ENCODE assay signal across 9 mouse cellular contexts in genomic region chr19:38055798-38056197, GRCm38 (mm10). TPM values are rescaled to one million over a fixed set of nuclear protein-coding genes. Genes with fewer than 3 reads are reported as not detected.
A peak's percentile ranks its signal among the peaks of the same experiment; 100 is the strongest.
DNase-seq lines count a peak whose midpoint lies in the region; ATAC-seq lines count a peak whose summit lies in the region.
"Had no signal": no experiment of that assay in that cellular context is flagged by ENCODE, and none has a peak within 500 bp of the region (broad histone marks: within the 10 kb centered on the region; RNA-seq: fewer than 3 reads in every experiment).

No protein-coding gene starts in this region.

- H3K27me3 ChIP-seq in lung, embryonic 15.5 days = no peaks in the 10 kb centered on the region
- no peaks in the 10 kb centered on the region for H3K27me3 ChIP-seq in embryonic facial prominence, embryonic 15.5 days
- no peaks in the 10 kb centered on the region for H3K27me3 ChIP-seq in limb, embryonic 12.5 days
- H3K27me3 ChIP-seq in stomach, embryonic 15.5 days (replicated peaks) = no peaks in the 10 kb centered on the region

- peaks cover 23% of the 10 kb centered on the region for H3K4me1 ChIP-seq in lung, embryonic 15.5 days
- H3K4me1 ChIP-seq in embryonic facial prominence, embryonic 15.5 days = peaks cover 25% of the 10 kb centered on the region
- H3K4me1 ChIP-seq in limb, embryonic 12.5 days (replicated peaks) = peaks cover 23% of the 10 kb centered on the region
- H3K4me1 ChIP-seq in stomach, embryonic 15.5 days = peaks cover 10% of the 10 kb centered on the region; the same call in 1 of the 2 replicates

- no peaks in the 10 kb centered on the region for H3K9me3 ChIP-seq in lung, embryonic 15.5 days
- H3K9me3 ChIP-seq in embryonic facial prominence, embryonic 15.5 days (replicated peaks) = no peaks in the 10 kb centered on the region
- H3K9me3 ChIP-seq in limb, embryonic 12.5 days = no peaks in the 10 kb centered on the region
- no peaks in the 10 kb centered on the region for H3K9me3 ChIP-seq in stomach, embryonic 15.5 days

- 8% methylated on average over 6 of the region's 6 CpGs for WGBS in lung, embryonic 15.5 days
- 10% methylated on average over 6 of the region's 6 CpGs for WGBS in embryonic facial prominence, embryonic 15.5 days
- WGBS in limb, embryonic 12.5 days = 19% methylated on average over 6 of the region's 6 CpGs
- WGBS in stomach, embryonic 15.5 days = 10% methylated on average over 6 of the region's 6 CpGs

- no peak for ATAC-seq in lung, embryonic 15.5 days (ENCODE audit: borderline replicate concordance, extremely low read depth, low FRiP score, low TSS enrichment)
- ATAC-seq in embryonic facial prominence, embryonic 15.5 days (ENCODE audit: insufficient number of reproducible peaks, low FRiP score, low TSS enrichment, low read depth) = no peak
- ATAC-seq in limb, embryonic 12.5 days (ENCODE audit: insufficient number of reproducible peaks, insufficient read depth, low FRiP score, low TSS enrichment, low read depth) = no peak
- ATAC-seq in stomach, embryonic 15.5 days (ENCODE audit: insufficient read depth, low FRiP score, low read depth) = no peak
- ATAC-seq in erythroblast, adult 5-6 weeks (replicated peaks; ENCODE audit: low FRiP score, poor library complexity, severe bottlenecking) = no peak

- no peak for DNase-seq in lung, postnatal 36 days
- DNase-seq in cerebellum, postnatal 14 days = no peak
- DNase-seq in cerebellum, adult 18-20 months = no peak
- DNase-seq: adrenal gland, adult 2 months had no signal

- H3K4me2 ChIP-seq in lung, embryonic 15.5 days = peak overlapping the region; percentile 77
- H3K4me2 ChIP-seq in embryonic facial prominence, embryonic 15.5 days (replicated peaks) = peak overlapping the region; percentile 91
- H3K4me2 ChIP-seq in limb, embryonic 12.5 days = peak overlapping the region; percentile 78
- peak overlapping the region; percentile 69 for H3K4me2 ChIP-seq in stomach, embryonic 15.5 days

- H3K36me3 ChIP-seq in lung, embryonic 15.5 days = peaks cover 30% of the 10 kb centered on the region
- H3K36me3 ChIP-seq in embryonic facial prominence, embryonic 15.5 days = peaks cover 17% of the 10 kb centered on the region
- H3K36me3 ChIP-seq in limb, embryonic 12.5 days = peaks cover 26% of the 10 kb centered on the region
- H3K36me3 ChIP-seq in stomach, embryonic 15.5 days = peaks cover 5% of the 10 kb centered on the region; the same call in 1 of the 2 replicates

- peak overlapping the region; percentile 89 for H3K4me3 ChIP-seq in lung, embryonic 15.5 days
- H3K4me3 ChIP-seq in embryonic facial prominence, embryonic 15.5 days (replicated peaks) = peak overlapping the region; percentile 83
- peak overlapping the region; percentile 59 for H3K4me3 ChIP-seq in limb, embryonic 12.5 days (replicated peaks)
- H3K4me3 ChIP-seq in stomach, embryonic 15.5 days (replicated peaks) = peak overlapping the region; percentile 82

- no peak overlapping the region for H3K27ac ChIP-seq in lung, embryonic 15.5 days
- no peak overlapping the region for H3K27ac ChIP-seq in embryonic facial prominence, embryonic 15.5 days (replicated peaks)
- H3K27ac ChIP-seq in limb, embryonic 12.5 days = no peak overlapping the region
- no peak overlapping the region for H3K27ac ChIP-seq in stomach, embryonic 15.5 days

- peak overlapping the region; percentile 78; the same call in 1 of the 2 replicates for H3K9ac ChIP-seq in lung, embryonic 15.5 days
- H3K9ac ChIP-seq in embryonic facial prominence, embryonic 15.5 days = no peak overlapping the region
- H3K9ac ChIP-seq in limb, embryonic 12.5 days (replicated peaks) = peak overlapping the region; percentile 61; the same call in 1 of the 2 replicates
- H3K9ac ChIP-seq in stomach, embryonic 15.5 days = no peak overlapping the region

RNA-seq across cellular contexts. Expression of gene Cep55, which starts 1.0 kb away (rescaled TPM):
- polyA plus RNA-seq in lung, embryonic 15.5 days (2015; fragmentation: Nextera tagmentation; extraction: Ambion mirVana) = 42.0 and 43.7 TPM in 2 replicates
- polyA plus RNA-seq in embryonic facial prominence, embryonic 15.5 days (2015; fragmentation: Nextera tagmentation; extraction: Ambion mirVana) = 17.6 and 18.1 TPM in 2 replicates
- polyA plus RNA-seq in limb, embryonic 12.5 days (2016; fragmentation: Nextera tagmentation; extraction: Ambion mirVana) = 27.5 and 28.7 TPM in 2 replicates
- polyA plus RNA-seq in stomach, embryonic 15.5 days (2015; fragmentation: Nextera tagmentation; extraction: Ambion mirVana) = 25.9 and 26.7 TPM in 2 replicates
- total RNA-seq in erythroblast, adult 5-6 weeks (2015; ENCODE audit: low replicate concordance) = 13.6 and 16.5 TPM in 2 replicates
- 6.8 and 17.1 TPM in 2 replicates for total RNA-seq in erythroblast, adult 5-6 weeks (2017; ENCODE audit: low replicate concordance)

RNA-seq across cellular contexts. Expression of gene Myof, which starts 12.4 kb away (rescaled TPM):
- polyA plus RNA-seq in lung, embryonic 15.5 days (2015; fragmentation: Nextera tagmentation; extraction: Ambion mirVana) = 26.5 and 29.4 TPM in 2 replicates
- 16.2 and 17.4 TPM in 2 replicates for polyA plus RNA-seq in embryonic facial prominence, embryonic 15.5 days (2015; fragmentation: Nextera tagmentation; extraction: Ambion mirVana)
- polyA plus RNA-seq in limb, embryonic 12.5 days (2016; fragmentation: Nextera tagmentation; extraction: Ambion mirVana) = 6.2 and 8.0 TPM in 2 replicates
- 14.1 and 15.9 TPM in 2 replicates for polyA plus RNA-seq in stomach, embryonic 15.5 days (2015; fragmentation: Nextera tagmentation; extraction: Ambion mirVana)
- 0.96 and 7.7 TPM in 2 replicates for total RNA-seq in erythroblast, adult 5-6 weeks (2015; ENCODE audit: low replicate concordance)
- 0.70 and 1.5 TPM in 2 replicates for total RNA-seq in erythroblast, adult 5-6 weeks (2017; ENCODE audit: low replicate concordance)

RNA-seq across cellular contexts. Expression of gene Ffar4, which starts 41.1 kb away (rescaled TPM):
- 3.6 and 3.8 TPM in 2 replicates for polyA plus RNA-seq in lung, embryonic 15.5 days (2015; fragmentation: Nextera tagmentation; extraction: Ambion mirVana)
- 0.12 and 0.32 TPM in 2 replicates for polyA plus RNA-seq in embryonic facial prominence, embryonic 15.5 days (2015; fragmentation: Nextera tagmentation; extraction: Ambion mirVana)
- 0.15 TPM in 2 replicates for polyA plus RNA-seq in limb, embryonic 12.5 days (2016; fragmentation: Nextera tagmentation; extraction: Ambion mirVana)
- polyA plus RNA-seq in stomach, embryonic 15.5 days (2015; fragmentation: Nextera tagmentation; extraction: Ambion mirVana) = 5.3 and 7.0 TPM in 2 replicates
- total RNA-seq in erythroblast, adult 5-6 weeks (2015; ENCODE audit: low replicate concordance) = not detected in 2 replicates
- total RNA-seq in erythroblast, adult 5-6 weeks (2017; ENCODE audit: low replicate concordance) = not detected in 2 replicates

Comparison
In these comparisons a context has a peak if more than half of its experiments do, and no peak if none do; other contexts are left out.
1. H3K9ac ChIP-seq: peak in lung, embryonic 15.5 days (single experiment) and limb, embryonic 12.5 days (single experiment); none in embryonic facial prominence, embryonic 15.5 days (single experiment) and stomach, embryonic 15.5 days (single experiment).
2. Peak in every context shown above with its lines, with median percentiles within 50 percentile points of each other: H3K4me2 ChIP-seq and H3K4me3 ChIP-seq.